Comparison of ENCODE assay signal across 21 mouse cellular contexts in genomic region chr6:100616133-100616532, GRCm38 (mm10).
"Had no signal": no experiment of that assay in that cellular context is flagged by ENCODE, and none has a peak within 500 bp of the region (broad histone marks: within the 10 kb centered on the region; RNA-seq: fewer than 3 reads in every experiment).

No protein-coding gene starts in this region.

- H3K9me3 ChIP-seq: limb, embryonic 10.5 days; limb, embryonic 13.5 days; liver, embryonic 13.5 days; megakaryocyte, embryonic 14.5 days; midbrain, embryonic 10.5 days; midbrain, embryonic 15.5 days; neural tube, embryonic 13.5 days; stomach, embryonic 15.5 days had no signal

- ATAC-seq: inflammation-experienced regulatory T-cells, adult 6 months; intestine, embryonic 16.5 days; lung, postnatal 0 days; midbrain, embryonic 15.5 days had no signal

- H3K36me3 ChIP-seq: midbrain, embryonic 15.5 days; neural tube, embryonic 13.5 days; stomach, embryonic 15.5 days had no signal

- DNase-seq: kidney, adult 18-20 months; kidney, adult 9 months; kidney, postnatal 14 days; kidney, postnatal 4 days; liver, embryonic 13.5 days; lung, embryonic 14.5 days; lung, postnatal 4 days; retina, postnatal 1 day; right cerebral cortex, postnatal 25 days; spleen, adult 18-20 months; thymus, postnatal 25 days had no signal

- H3K9ac ChIP-seq: limb, embryonic 13.5 days; liver, embryonic 13.5 days; lung, embryonic 14.5 days; midbrain, embryonic 15.5 days; neural tube, embryonic 13.5 days; stomach, embryonic 15.5 days had no signal

- H3K4me3 ChIP-seq: limb, embryonic 10.5 days; limb, embryonic 13.5 days; liver, embryonic 13.5 days; megakaryocyte, embryonic 14.5 days; midbrain, embryonic 10.5 days; midbrain, embryonic 15.5 days; neural tube, embryonic 13.5 days; stomach, embryonic 15.5 days had no signal

- H3K4me1 ChIP-seq: limb, embryonic 13.5 days; stomach, embryonic 15.5 days had no signal

- H3K4me2 ChIP-seq: limb, embryonic 13.5 days; liver, embryonic 13.5 days; lung, embryonic 14.5 days; midbrain, embryonic 15.5 days; neural tube, embryonic 13.5 days; stomach, embryonic 15.5 days had no signal

- H3K27me3 ChIP-seq: limb, embryonic 13.5 days; liver, embryonic 13.5 days; megakaryocyte, embryonic 14.5 days; midbrain, embryonic 15.5 days; neural tube, embryonic 13.5 days; stomach, embryonic 15.5 days had no signal

- H3K27ac ChIP-seq: limb, embryonic 10.5 days; limb, embryonic 13.5 days; liver, embryonic 13.5 days; midbrain, embryonic 10.5 days; midbrain, embryonic 15.5 days; neural tube, embryonic 13.5 days; stomach, embryonic 15.5 days had no signal
